Mouse (Mus musculus) small intestine, adult 2 months (tissue): Measurements from ENCODE around the gene Arl14ep. TPM values are rescaled to one million over a fixed set of nuclear protein-coding genes. Genes with fewer than 3 reads are reported as not detected.
A peak's percentile ranks its signal among the peaks of the same experiment; 100 is the strongest.
"Not testable (repeated sequence)": the region's sequence is repeated elsewhere in the genome, so short reads cannot be mapped to it uniquely, and the experiment has no call there.

ENCODE experiments used
- H3K27ac ChIP-seq: fragments of 200-500 bp; 2 replicates; pipeline ENCODE4 v1.5.1; 2012; ENCODE audit warnings: low read depth, low read length, control low read depth, inconsistent platforms; ENCODE audit not compliant: insufficient read depth
- H3K27me3 ChIP-seq: fragments of 200-500 bp; 2 replicates; pipeline ENCODE4 v1.6.1; 2012; ENCODE audit warnings: mild to moderate bottlenecking, moderate library complexity, low read length, inconsistent platforms; ENCODE audit not compliant: control insufficient read depth, insufficient read depth
- H3K36me3 ChIP-seq: fragments of 200-500 bp; 2 replicates; pipeline ENCODE4 v1.6.1; 2012; ENCODE audit warnings: mild to moderate bottlenecking, low read length, control low read depth, inconsistent platforms; ENCODE audit not compliant: control insufficient read depth, insufficient read depth
- H3K4me1 ChIP-seq: fragments of 200-500 bp; 2 replicates; pipeline ENCODE4 v1.6.1; 2012; ENCODE audit warnings: low read length, inconsistent platforms, mixed read lengths; ENCODE audit not compliant: control insufficient read depth, insufficient read depth, insufficient read length
- H3K4me3 ChIP-seq: fragments of 200-500 bp; 2 replicates; pipeline ENCODE4 v1.5.1; 2012; ENCODE audit warnings: low read depth, mild to moderate bottlenecking, control low read depth, inconsistent platforms, low read length, moderate library complexity
- CTCF ChIP-seq: fragments of 200-500 bp; IDR thresholded peaks from 2 replicates; pipeline ENCODE4 v1.5.1; 2012; ENCODE audit warnings: low read depth, mild to moderate bottlenecking, control low read depth, inconsistent platforms, low read length, moderate library complexity, mixed read lengths; ENCODE audit not compliant: insufficient replicate concordance, insufficient read length; ENCODE audit errors: extremely low read depth
- POLR2A ChIP-seq: fragments of 200-500 bp; IDR thresholded peaks from 2 replicates; pipeline ENCODE4 v1.6.1; 2012; ENCODE audit warnings: low read depth, mild to moderate bottlenecking, control low read depth, inconsistent platforms, low read length, moderate library complexity
- WGBS: fragments of 180-500 bp; shearing (Covaris S2); methylation state at CpG from one replicate; pipeline ENCODE4 v1.1.7; 2018; 5-methylcytosine and 5-hydroxymethylcytosine counted together
- polyA plus RNA-seq: library from polyadenylated mRNA; depleted of rRNA; stranded (reverse); fragments of >200 nt; gene quantifications from 2 replicates; pipeline ENCODE4 v1.2.3, GENCODE M21; 2012; rRNA removed

Gene Arl14ep
- 0.56 and 0.57 TPM in 2 replicates for polyA plus RNA-seq

- H3K36me3 ChIP-seq: 0 out of 2 replicates have a peak, but pooled peaks cover 1% of the 10 kb centered on the region
- under 1% methylated on average over 36 of the region's 36 CpGs for WGBS
- H3K27me3 ChIP-seq: no peaks in the 10 kb centered on the region
- no peaks in the 10 kb centered on the region; the same call in 1 of the 2 replicates for H3K4me1 ChIP-seq
- peak; percentile 37; the same call in 1 of the 2 replicates for TF ChIP-seq POLR2A
- no peak for TF ChIP-seq CTCF
- H3K27ac ChIP-seq: no peak within 1 kb of the TSS
- H3K4me3 ChIP-seq: peak within 1 kb of the TSS; percentile 100
Measured at GRCm38 (mm10) chr2:106973959-106974639, at the start of gene Arl14ep. TSS of gene Arl14ep (minus strand) at chr2:106974424.

GRCm38 (mm10) chr2:107022713-107023112 lies 48.5 kb upstream of the Arl14ep start:
- Histone ChIP-seq H3K27me3 (no peaks in the 10 kb centered on the region), H3K4me1 (no peaks in the 10 kb centered on the region), H3K36me3 (no peaks in the 10 kb centered on the region), H3K27ac (no peak overlapping the region), H3K4me3 (no peak overlapping the region)
- 89% methylated on average over 5 of the region's 5 CpGs for WGBS
- no peak for TF ChIP-seq POLR2A
- no peak for TF ChIP-seq CTCF

- Histone ChIP-seq H3K36me3 (no peaks in the 10 kb centered on the region), H3K27me3 (no peaks in the 10 kb centered on the region), H3K4me3 (no peak overlapping the region), H3K27ac (no peak overlapping the region), H3K4me1 (no peaks in the 10 kb centered on the region)
- TF ChIP-seq CTCF (no peak), POLR2A (no peak)
- 62% methylated on average over 2 of the region's 2 CpGs for WGBS
Measured at GRCm38 (mm10) chr2:107019331-107019730, 45.1 kb upstream of the Arl14ep start.

GRCm38 (mm10) chr2:107013161-107013560 lies 38.9 kb upstream of the Arl14ep start:
- WGBS: 70% methylated on average over 4 of the region's 4 CpGs
- H3K27ac ChIP-seq: no peak overlapping the region
- H3K4me1 ChIP-seq: no peaks in the 10 kb centered on the region
- TF ChIP-seq CTCF: no peak
- no peak overlapping the region for H3K4me3 ChIP-seq
- H3K27me3 ChIP-seq: no peaks in the 10 kb centered on the region
- H3K36me3 ChIP-seq: no peaks in the 10 kb centered on the region

- Histone ChIP-seq H3K36me3 (no peaks in the 10 kb centered on the region), H3K4me3 (no peak overlapping the region), H3K27ac (no peak overlapping the region), H3K27me3 (no peaks in the 10 kb centered on the region), H3K4me1 (no peaks in the 10 kb centered on the region)
- no peak for TF ChIP-seq CTCF
- TF ChIP-seq POLR2A: no peak
- 78% methylated on average over 4 of the region's 4 CpGs for WGBS
Measured at GRCm38 (mm10) chr2:107012318-107012717, 38.1 kb upstream of the Arl14ep start.

- H3K27ac ChIP-seq: no peak overlapping the region
Measured at GRCm38 (mm10) chr2:107010160-107010559, 35.9 kb upstream of the Arl14ep start.

GRCm38 (mm10) chr2:107006378-107006777 lies 32.2 kb upstream of the Arl14ep start:
- H3K4me1 ChIP-seq: no peaks in the 10 kb centered on the region
- no peak overlapping the region for H3K4me3 ChIP-seq
- no peak overlapping the region for H3K27ac ChIP-seq
- H3K27me3 ChIP-seq: no peaks in the 10 kb centered on the region
- WGBS: 69% methylated on average over 3 of the region's 3 CpGs
- H3K36me3 ChIP-seq: no peaks in the 10 kb centered on the region
- TF ChIP-seq POLR2A (no peak), CTCF (no peak)

More at GRCm38 (mm10) chr2:107010160-107010559, 35.9 kb upstream of the Arl14ep start:
- WGBS: 76% methylated on average over 6 of the region's 6 CpGs
- no peak overlapping the region for H3K4me3 ChIP-seq
- TF ChIP-seq CTCF (no peak), POLR2A (no peak)
- no peaks in the 10 kb centered on the region for H3K27me3 ChIP-seq
- H3K36me3 ChIP-seq: no peaks in the 10 kb centered on the region
- no peaks in the 10 kb centered on the region for H3K4me1 ChIP-seq

GRCm38 (mm10) chr2:107005876-107006275 lies 31.7 kb upstream of the Arl14ep start:
- H3K27me3 ChIP-seq, H3K4me1 ChIP-seq, H3K36me3 ChIP-seq, H3K4me3 ChIP-seq, H3K27ac ChIP-seq: not testable (repeated sequence)
- 73% methylated on average over 4 of the region's 4 CpGs for WGBS
